Mouse (Mus musculus) lung, postnatal 0 days (tissue): ENCODE data around the gene Syt8. TPM values are rescaled to one million over a fixed set of nuclear protein-coding genes. Genes with fewer than 3 reads are reported as not detected.
A peak's percentile ranks its signal among the peaks of the same experiment; 100 is the strongest.

ENCODE experiments used
- ATAC-seq: fragments of 200-750 bp; cut with Nextera tagmentation; 2 replicates; pipeline ENCODE4 v1.8.0; 2017; ENCODE audit warnings: moderate library complexity
- DNase-seq: peaks from one replicate; pipeline ENCODE4 v3.0.0-alpha.2; 2016; ENCODE audit warnings: low spot score
- H3K27ac ChIP-seq: fragments of 300-500 bp; sonication (generic); 2 replicates; pipeline ENCODE4 v1.5.1; 2014; ENCODE audit warnings: antibody characterized with exemption, mild to moderate bottlenecking, low read length, mixed read lengths
- H3K27me3 ChIP-seq: fragments of 300-500 bp; sonication (generic); replicated peaks from 2 replicates; pipeline ENCODE4 v1.6.1; 2014; ENCODE audit warnings: low read length, mixed read lengths; ENCODE audit not compliant: insufficient read depth
- H3K36me3 ChIP-seq: fragments of 300-500 bp; sonication (generic); 2 replicates; pipeline ENCODE4 v1.6.1; 2014; ENCODE audit warnings: low read length, mixed read lengths; ENCODE audit not compliant: insufficient read depth
- H3K4me1 ChIP-seq: fragments of 300-500 bp; sonication (generic); 2 replicates; pipeline ENCODE4 v1.6.1; 2014; ENCODE audit warnings: antibody characterized with exemption, low read depth, low read length, mixed read lengths; ENCODE audit not compliant: insufficient read depth
- H3K4me2 ChIP-seq: fragments of 300-500 bp; sonication (generic); replicated peaks from 2 replicates; pipeline ENCODE4 v1.6.1; 2014; ENCODE audit warnings: low read depth, mild to moderate bottlenecking, low read length, moderate library complexity, mixed read lengths
- H3K4me3 ChIP-seq: fragments of 300-500 bp; sonication (generic); 2 replicates; pipeline ENCODE4 v1.5.1; 2014; ENCODE audit warnings: low read depth, low read length
- H3K9ac ChIP-seq: fragments of 300-500 bp; sonication (generic); replicated peaks from 2 replicates; pipeline ENCODE4 v1.6.1; 2014; ENCODE audit warnings: low read depth, mild to moderate bottlenecking
- H3K9me3 ChIP-seq: fragments of 300-500 bp; sonication (generic); 2 replicates; pipeline ENCODE4 v1.6.1; 2016; ENCODE audit warnings: low read length, mixed read lengths
- CTCF ChIP-seq: IDR thresholded peaks from 2 replicates; pipeline ENCODE4 v1.5.1; 2016; ENCODE audit warnings: antibody characterized with exemption, mild to moderate bottlenecking
- EP300 ChIP-seq: IDR thresholded peaks from 2 replicates; pipeline ENCODE4 v1.6.1; 2016; ENCODE audit warnings: antibody characterized with exemption, mild to moderate bottlenecking, control low read depth
- WGBS: fragments of 180-500 bp; shearing (Covaris S2); extraction: QIAGEN DNeasy Blood & Tissue Kit; methylation state at CpG from one replicate; pipeline ENCODE4 v1.1.7; 2014; 5-methylcytosine and 5-hydroxymethylcytosine counted together
- polyA plus RNA-seq: library from polyadenylated mRNA; unstranded; fragments of >200 nt; fragmentation: Nextera tagmentation; extraction: Ambion mirVana; gene quantifications from 2 replicates; pipeline ENCODE4 v1.2.1, GENCODE M21; 2015

Syt8 gene
- polyA plus RNA-seq, 1 experiment from 2014 or later = 0.47 TPM

DNA sequence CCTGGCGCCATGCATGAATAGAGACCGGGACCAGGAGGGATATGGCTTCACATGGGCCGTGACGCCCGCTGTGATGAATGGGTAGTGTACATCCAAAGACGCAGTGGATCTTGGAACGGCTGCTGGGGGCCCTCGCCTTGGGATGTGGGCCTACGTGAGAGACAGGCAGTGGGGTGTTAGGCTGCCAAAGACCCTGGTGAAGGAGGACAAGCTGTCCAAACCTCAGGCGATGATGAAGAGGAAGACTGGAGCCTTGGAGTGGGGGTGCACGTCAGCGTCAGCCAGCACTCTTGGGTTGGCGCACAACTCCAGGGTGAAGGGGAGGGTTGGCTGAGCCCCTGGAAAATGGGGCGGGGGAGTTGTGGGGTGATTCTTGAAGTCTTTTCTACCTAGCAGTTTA is 3.5 kb upstream of the Syt8 start:
- Histone ChIP-seq H3K4me1 (peaks cover 20% of the 10 kb centered on the region), H3K27ac (no peak overlapping the region)
- ATAC-seq = peak; percentile 47

DNA sequence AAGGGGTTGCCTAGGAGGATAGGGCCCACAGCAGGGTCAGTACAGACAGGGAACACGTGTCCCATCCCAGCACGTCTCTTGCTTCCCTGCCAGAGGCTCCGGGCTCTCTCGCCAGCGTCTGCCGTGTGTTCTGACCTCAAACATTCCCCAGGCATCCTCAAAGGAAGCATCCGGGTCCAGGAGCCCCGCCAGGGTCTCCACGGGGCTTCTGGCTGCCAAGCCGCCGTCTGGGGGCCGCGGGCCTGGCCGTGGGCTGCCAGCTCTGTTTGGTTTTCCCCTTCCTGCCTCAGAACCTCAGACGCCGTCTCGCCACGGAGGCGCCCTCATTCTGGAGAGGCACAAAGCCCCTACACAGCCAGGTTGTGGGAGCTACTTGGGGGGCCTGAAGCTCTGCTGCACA is 1.0 kb upstream of the Syt8 start:
- no peaks in the 10 kb centered on the region for H3K27me3 ChIP-seq
- no peak for TF ChIP-seq CTCF
- TF ChIP-seq EP300 = no peak
- H3K9ac ChIP-seq = no peak overlapping the region
- H3K4me1 ChIP-seq = peaks cover 20% of the 10 kb centered on the region
- H3K9me3 ChIP-seq = no peaks in the 10 kb centered on the region
- H3K4me2 ChIP-seq = no peak overlapping the region; the same call in 1 of the 2 replicates
- no peak overlapping the region for H3K4me3 ChIP-seq
- no peak for DNase-seq
- 16% methylated on average over 19 of the region's 19 CpGs for WGBS
- no peaks in the 10 kb centered on the region for H3K36me3 ChIP-seq
- H3K27ac ChIP-seq = no peak overlapping the region
- no peak for ATAC-seq

More for the DNA sequence above, 3.5 kb upstream of the Syt8 start:
- no peak for DNase-seq
- TF ChIP-seq EP300 (no peak), CTCF (no peak)
- no peaks in the 10 kb centered on the region for H3K27me3 ChIP-seq
- no peaks in the 10 kb centered on the region for H3K9me3 ChIP-seq
- WGBS = 70% methylated on average over 14 of the region's 14 CpGs
- H3K9ac ChIP-seq = no peak overlapping the region
- no peaks in the 10 kb centered on the region for H3K36me3 ChIP-seq
- no peak overlapping the region for H3K4me3 ChIP-seq
- H3K4me2 ChIP-seq = no peak overlapping the region

DNA sequence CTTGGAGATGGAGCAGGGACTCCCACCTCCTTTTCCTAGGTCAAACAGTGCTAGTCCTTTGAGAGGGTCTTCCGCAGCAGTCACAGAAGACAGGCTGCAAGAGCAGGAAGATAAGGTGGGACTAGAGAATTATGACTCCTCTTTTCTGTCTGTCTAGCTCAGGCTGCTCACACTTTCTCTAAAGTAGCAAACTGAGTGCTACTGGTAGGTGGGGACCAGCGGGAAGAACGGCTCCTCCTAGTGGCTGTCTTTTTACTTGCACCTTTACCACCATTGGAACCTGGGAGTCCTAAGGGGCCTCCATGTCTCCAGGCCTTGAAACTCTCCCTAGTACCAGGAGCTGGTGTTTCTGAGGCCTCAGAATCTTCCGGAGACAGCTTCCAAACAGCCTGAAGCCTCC is 874 bp downstream of the Syt8 start:
- no peak overlapping the region for H3K4me3 ChIP-seq
- no peak overlapping the region for H3K27ac ChIP-seq
- ATAC-seq (no peak), DNase-seq (peak; percentile 82)
- H3K4me1 ChIP-seq = peaks cover 14% of the 10 kb centered on the region
- no peak overlapping the region for H3K9ac ChIP-seq
- no peaks in the 10 kb centered on the region for H3K27me3 ChIP-seq
- no peaks in the 10 kb centered on the region for H3K9me3 ChIP-seq
- 14% methylated on average over 4 of the region's 4 CpGs for WGBS
- TF ChIP-seq EP300 (no peak), CTCF (peak; percentile 88)
- H3K36me3 ChIP-seq = no peaks in the 10 kb centered on the region
- no peak overlapping the region for H3K4me2 ChIP-seq

DNA sequence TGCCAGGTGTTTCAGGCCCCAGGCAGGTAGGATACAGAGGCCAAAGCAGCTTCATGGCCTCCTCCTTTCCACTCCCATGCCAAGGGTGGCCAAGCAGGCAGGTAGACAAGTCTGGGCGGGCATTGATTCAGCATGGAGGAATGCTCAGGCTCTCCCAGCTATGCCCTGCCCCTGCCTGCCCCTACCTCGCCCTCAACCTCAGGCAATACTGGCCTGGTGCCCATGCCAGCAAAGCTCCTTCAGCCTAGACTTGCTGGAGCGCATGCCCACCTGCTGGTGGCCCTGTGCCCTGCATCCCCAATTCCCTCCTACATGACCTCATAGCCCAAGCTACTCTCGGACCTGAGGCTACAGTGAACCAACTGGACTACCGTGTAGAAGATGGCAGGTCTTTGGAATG is 2.7 kb downstream of the Syt8 start:
- Histone ChIP-seq H3K27ac (0 out of 2 replicates have a peak overlapping the region, but pooled peaks have one; percentile 5), H3K9me3 (no peaks in the 10 kb centered on the region), H3K27me3 (no peaks in the 10 kb centered on the region), H3K4me3 (no peak overlapping the region), H3K9ac (no peak overlapping the region), H3K36me3 (no peaks in the 10 kb centered on the region), H3K4me2 (no peak overlapping the region), H3K4me1 (peaks cover 6% of the 10 kb centered on the region)
- TF ChIP-seq CTCF = peak; percentile 74
- TF ChIP-seq EP300 = no peak
- peak; percentile 83 for DNase-seq
- peak; percentile 80 for ATAC-seq
- WGBS = 60% methylated on average over 5 of the region's 5 CpGs

DNA sequence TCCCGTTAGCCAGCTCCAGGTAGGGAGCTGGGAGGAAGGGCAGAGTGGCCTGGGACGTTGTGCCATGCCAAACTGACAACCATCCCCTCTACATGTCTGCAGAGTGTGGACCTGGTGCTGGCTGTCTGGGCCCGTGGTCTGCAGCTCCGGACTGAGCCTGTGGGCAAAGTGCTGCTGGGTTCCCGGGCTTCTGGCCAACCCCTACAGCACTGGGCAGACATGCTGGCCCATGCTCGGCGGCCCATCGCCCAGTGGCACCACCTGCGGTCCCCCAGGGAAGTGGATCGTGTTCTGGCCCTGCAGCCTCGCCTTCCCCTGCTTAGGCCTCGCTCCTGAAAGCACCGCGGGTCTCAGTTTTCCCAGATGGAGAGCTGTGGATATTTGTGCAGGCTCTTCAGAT is 5.3 kb downstream of the Syt8 start:
- Histone ChIP-seq H3K27me3 (no peaks in the 10 kb centered on the region), H3K4me1 (no peaks in the 10 kb centered on the region; the same call in 1 of the 2 replicates), H3K9me3 (no peaks in the 10 kb centered on the region), H3K4me3 (no peak overlapping the region), H3K4me2 (no peak overlapping the region), H3K9ac (no peak overlapping the region), H3K27ac (no peak overlapping the region), H3K36me3 (no peaks in the 10 kb centered on the region)
- ATAC-seq (no peak), DNase-seq (no peak)
- 80% methylated on average over 14 of the region's 14 CpGs for WGBS
- TF ChIP-seq EP300 (no peak), CTCF (no peak)

DNA sequence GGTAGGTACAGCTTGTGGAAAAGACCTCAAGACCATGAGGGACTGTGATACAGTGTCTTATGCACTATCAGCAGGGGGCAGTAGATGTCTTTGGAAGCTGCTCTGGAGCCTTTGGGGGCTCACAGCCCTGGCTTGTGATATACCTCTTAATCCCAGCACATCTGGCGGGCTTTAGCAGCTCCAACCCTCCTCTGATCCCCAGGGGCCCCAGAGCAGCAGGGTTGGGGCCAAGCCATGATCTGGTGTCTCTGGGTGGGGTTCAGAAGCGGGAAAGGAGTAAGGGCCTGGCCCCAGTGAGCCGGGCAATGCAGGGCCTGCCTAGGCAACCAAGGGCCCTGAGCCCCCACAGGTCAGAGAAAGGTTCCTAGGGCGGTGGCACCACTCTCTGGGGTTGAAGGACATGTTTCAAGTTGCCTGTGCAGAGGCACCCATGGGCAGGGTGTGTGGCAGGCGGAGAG is 6.0 kb downstream of the Syt8 start:
- Histone ChIP-seq H3K36me3 (no peaks in the 10 kb centered on the region), H3K9ac (no peak overlapping the region), H3K4me2 (no peak overlapping the region), H3K27ac (no peak overlapping the region), H3K27me3 (no peaks in the 10 kb centered on the region), H3K9me3 (no peaks in the 10 kb centered on the region), H3K4me3 (no peak overlapping the region), H3K4me1 (no peaks in the 10 kb centered on the region; the same call in 1 of the 2 replicates)
- ATAC-seq = peak; percentile 59; the same call in 1 of the 2 replicates
- TF ChIP-seq EP300 (no peak), CTCF (peak; percentile 80)
- 52% methylated on average over 5 of the region's 5 CpGs for WGBS
- peak; percentile 77 for DNase-seq

DNA sequence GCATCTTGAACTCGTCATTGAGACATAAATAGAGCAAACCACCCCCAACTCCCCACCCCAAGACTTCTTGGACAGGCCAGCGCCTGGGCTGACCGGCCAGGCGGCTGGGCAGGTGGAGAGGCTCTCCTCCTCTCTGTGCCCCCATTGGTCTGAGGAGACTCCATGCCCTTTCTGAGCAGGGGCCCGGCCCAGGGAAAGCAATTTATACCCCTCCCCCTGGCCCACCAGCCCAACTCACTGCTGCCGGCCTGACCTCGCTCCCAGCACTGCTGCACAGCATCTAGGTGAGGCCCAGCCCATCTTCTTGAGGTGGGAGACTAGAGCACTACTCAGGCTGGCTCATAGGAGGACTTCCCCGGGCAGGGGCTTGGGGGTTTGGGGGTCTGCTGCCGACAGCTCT is 6.9 kb downstream of the Syt8 start, which contains the start of gene Tnni2:
Gene Tnni2 (plus strand): TSS at position 224 of the 400 bp plus-strand sequence.
- H3K4me1 ChIP-seq = no peaks in the 10 kb centered on the region; the same call in 1 of the 2 replicates
- TF ChIP-seq CTCF = no peak
- no peak for TF ChIP-seq EP300
- no peak for ATAC-seq
- H3K36me3 ChIP-seq = no peaks in the 10 kb centered on the region
- no peaks in the 10 kb centered on the region for H3K9me3 ChIP-seq
- H3K9ac ChIP-seq = no peak within 1 kb of the TSS
- no peak within 1 kb of the TSS for H3K4me3 ChIP-seq
- no peaks in the 10 kb centered on the region for H3K27me3 ChIP-seq
- WGBS = 78% methylated on average over 9 of the region's 9 CpGs
- H3K27ac ChIP-seq = no peak within 1 kb of the TSS
- no peak within 1 kb of the TSS for H3K4me2 ChIP-seq
- DNase-seq = no peak
